Comparison of ENCODE assay signal across 8 mouse cellular contexts in genomic region chr1:195018089-195018999, GRCm38 (mm10).
A peak's percentile ranks its signal among the peaks of the same experiment; 100 is the strongest.
DNase-seq lines count a peak whose midpoint lies in the region; ATAC-seq lines count a peak whose summit lies in the region.

No protein-coding gene starts in this region.

- intact Hi-C loops in left cerebral cortex, postnatal 4 days (cut with DNase I): no loop called here

- H3K27me3 ChIP-seq in kidney, embryonic 14.5 days (ENCODE audit: control insufficient read depth, insufficient read depth, low read length): no peaks in the 10 kb centered on the region
- no peaks in the 10 kb centered on the region for H3K27me3 ChIP-seq in neural tube, embryonic 13.5 days

- ATAC-seq in kidney, embryonic 14.5 days (ENCODE audit: low FRiP score, low TSS enrichment): peak; percentile 70; the same call in 1 of the 2 replicates
- ATAC-seq in neural tube, embryonic 13.5 days (ENCODE audit: low read depth): peak; percentile 30; the same call in 1 of the 2 replicates

- WGBS in kidney, embryonic 14.5 days: 85% methylated on average over 9 of the region's 9 CpGs
- 87% methylated on average over 9 of the region's 9 CpGs for WGBS in neural tube, embryonic 13.5 days

- H3K27ac ChIP-seq in kidney, embryonic 14.5 days (ENCODE audit: low read depth, low read length): no peak overlapping the region
- H3K27ac ChIP-seq in neural tube, embryonic 13.5 days (replicated peaks): no peak overlapping the region

- 0 out of 2 replicates have a peak, but pooled peaks cover 4% of the 10 kb centered on the region for H3K4me1 ChIP-seq in kidney, embryonic 14.5 days (ENCODE audit: control insufficient read depth, insufficient read depth, low read length)
- H3K4me1 ChIP-seq in neural tube, embryonic 13.5 days (replicated peaks): peaks cover 8% of the 10 kb centered on the region; the same call in 1 of the 2 replicates

- no peaks in the 10 kb centered on the region for H3K36me3 ChIP-seq in kidney, embryonic 14.5 days (ENCODE audit: control insufficient read depth, insufficient read depth, low read length)
- no peaks in the 10 kb centered on the region for H3K36me3 ChIP-seq in neural tube, embryonic 13.5 days

- H3K9me3 ChIP-seq in kidney, embryonic 14.5 days (ENCODE audit: control insufficient read depth, low read length): no peaks in the 10 kb centered on the region
- H3K9me3 ChIP-seq in neural tube, embryonic 13.5 days: no peaks in the 10 kb centered on the region

- H3K4me3 ChIP-seq in kidney, embryonic 14.5 days (ENCODE audit: low read length): no peak overlapping the region
- H3K4me3 ChIP-seq in neural tube, embryonic 13.5 days: no peak overlapping the region

- peak; percentile 86 to 87 for DNase-seq in gastrocnemius, adult 8-10 months (ENCODE audit: low spot score in 2 of 2)
- DNase-seq in gastrocnemius, postnatal 4 days (ENCODE audit: low spot score in 2 of 2): no peak
- DNase-seq in adrenal gland, postnatal 25 days: peak; percentile 62
- DNase-seq in frontal cortex, adult 2 months (ENCODE audit: extremely low spot score in 1 of 2, low spot score in 1 of 2): peak; percentile 95 to 99
- DNase-seq in left cerebral cortex, postnatal 4 days: peak; percentile 30
- no peak for DNase-seq in thymus, postnatal 25 days

- no peak overlapping the region for H3K4me2 ChIP-seq in kidney, embryonic 14.5 days (replicated peaks; ENCODE audit: low read depth, low read length)
- H3K4me2 ChIP-seq in neural tube, embryonic 13.5 days: no peak overlapping the region

- no peak overlapping the region for H3K9ac ChIP-seq in kidney, embryonic 14.5 days (ENCODE audit: low read depth, low read length)
- no peak overlapping the region for H3K9ac ChIP-seq in neural tube, embryonic 13.5 days

Comparison
In these comparisons a context has a peak if more than half of its experiments do, and no peak if none do; other contexts are left out.
1. DNase-seq: peak in gastrocnemius, adult 8-10 months (2 of 2), adrenal gland, postnatal 25 days (single experiment), frontal cortex, adult 2 months (2 of 2) and left cerebral cortex, postnatal 4 days (single experiment); none in gastrocnemius, postnatal 4 days (0 of 2) and thymus, postnatal 25 days (single experiment).